Comparison of ENCODE assay signal across 13 mouse cellular contexts in genomic region chr17:32365296-32365695, GRCm38 (mm10). TPM values are rescaled to one million over a fixed set of nuclear protein-coding genes. Genes with fewer than 3 reads are reported as not detected.
DNase-seq lines count a peak whose midpoint lies in the region; ATAC-seq lines count a peak whose summit lies in the region.
"Had no signal": no experiment of that assay in that cellular context is flagged by ENCODE, and none has a peak within 500 bp of the region (broad histone marks: within the 10 kb centered on the region; RNA-seq: fewer than 3 reads in every experiment).

No protein-coding gene starts in this region.

- H3K4me2 ChIP-seq in forebrain, embryonic 16.5 days (ENCODE audit: low read length) = no peak overlapping the region
- peak overlapping the region; percentile 60; the same call in 1 of the 2 replicates for H3K4me2 ChIP-seq in kidney, embryonic 16.5 days (replicated peaks; ENCODE audit: low read depth, low read length)
- H3K4me2 ChIP-seq in midbrain, embryonic 13.5 days (replicated peaks) = no peak overlapping the region

- 78% methylated on average over 1 of the region's 1 CpGs for WGBS in forebrain, embryonic 10.5 days
- 85% methylated on average over 1 of the region's 1 CpGs for WGBS in forebrain, embryonic 16.5 days
- WGBS in kidney, embryonic 16.5 days = 78% methylated on average over 1 of the region's 1 CpGs
- 73% methylated on average over 1 of the region's 1 CpGs for WGBS in limb, embryonic 10.5 days
- 88% methylated on average over 1 of the region's 1 CpGs for WGBS in midbrain, embryonic 13.5 days

- peaks cover 32% of the 10 kb centered on the region for H3K36me3 ChIP-seq in forebrain, embryonic 10.5 days (replicated peaks)
- H3K36me3 ChIP-seq in forebrain, embryonic 16.5 days (ENCODE audit: control insufficient read depth, insufficient read depth) = peaks cover 17% of the 10 kb centered on the region
- H3K36me3 ChIP-seq in kidney, embryonic 16.5 days (ENCODE audit: insufficient read depth, low read length) = peaks cover 18% of the 10 kb centered on the region
- peaks cover 29% of the 10 kb centered on the region for H3K36me3 ChIP-seq in limb, embryonic 10.5 days
- H3K36me3 ChIP-seq in midbrain, embryonic 13.5 days = peaks cover 39% of the 10 kb centered on the region

- peak; percentile 14 for DNase-seq in forebrain, embryonic 10.5 days (ENCODE audit: extremely low spot score, low spot score)
- DNase-seq in kidney, postnatal 36 days = no peak
- DNase-seq in limb, embryonic 10.5 days (ENCODE audit: low spot score) = no peak
- no peak for DNase-seq in adrenal gland, postnatal 25 days
- DNase-seq: kidney, postnatal 25 days; midbrain, embryonic 14.5 days; thymus, postnatal 14 days had no signal

- peak overlapping the region; percentile 96; the same call in 1 of the 2 replicates for H3K4me3 ChIP-seq in forebrain, embryonic 10.5 days
- no peak overlapping the region for H3K4me3 ChIP-seq in forebrain, embryonic 16.5 days (replicated peaks; ENCODE audit: low read length)
- H3K4me3 ChIP-seq in kidney, embryonic 16.5 days (ENCODE audit: low read length) = no peak overlapping the region
- H3K4me3 ChIP-seq in limb, embryonic 10.5 days = no peak overlapping the region
- no peak overlapping the region for H3K4me3 ChIP-seq in midbrain, embryonic 13.5 days (replicated peaks)

- no peaks in the 10 kb centered on the region for H3K9me3 ChIP-seq in forebrain, embryonic 10.5 days
- H3K9me3 ChIP-seq in forebrain, embryonic 16.5 days (ENCODE audit: control insufficient read depth, low read length) = no peaks in the 10 kb centered on the region
- H3K9me3 ChIP-seq in kidney, embryonic 16.5 days (ENCODE audit: low read length) = no peaks in the 10 kb centered on the region
- H3K9me3 ChIP-seq in limb, embryonic 10.5 days (replicated peaks) = no peaks in the 10 kb centered on the region
- no peaks in the 10 kb centered on the region for H3K9me3 ChIP-seq in midbrain, embryonic 13.5 days

- no peak for ATAC-seq in forebrain, embryonic 16.5 days
- no peak for ATAC-seq in kidney, embryonic 16.5 days (ENCODE audit: low FRiP score, low TSS enrichment)
- peak; percentile 74 for ATAC-seq in megakaryocyte-erythroid progenitor cell, adult 5-6 weeks (replicated peaks; ENCODE audit: low FRiP score, low TSS enrichment, poor library complexity, severe bottlenecking)
- ATAC-seq in midbrain, embryonic 13.5 days = no peak

- H3K9ac ChIP-seq in forebrain, embryonic 16.5 days (replicated peaks; ENCODE audit: low read depth, low read length) = no peak overlapping the region
- H3K9ac ChIP-seq in kidney, embryonic 16.5 days (replicated peaks; ENCODE audit: low read length) = no peak overlapping the region
- no peak overlapping the region for H3K9ac ChIP-seq in midbrain, embryonic 13.5 days (replicated peaks)

- H3K27ac ChIP-seq in forebrain, embryonic 10.5 days = peak overlapping the region; percentile 97; the same call in 1 of the 2 replicates
- no peak overlapping the region for H3K27ac ChIP-seq in forebrain, embryonic 16.5 days (ENCODE audit: low read length)
- H3K27ac ChIP-seq in kidney, embryonic 16.5 days (ENCODE audit: low read length) = peak overlapping the region; percentile 43; the same call in 1 of the 2 replicates
- peak overlapping the region; percentile 98; the same call in 1 of the 2 replicates for H3K27ac ChIP-seq in limb, embryonic 10.5 days
- H3K27ac ChIP-seq in midbrain, embryonic 13.5 days = no peak overlapping the region

- peaks cover 4% of the 10 kb centered on the region; the same call in 1 of the 2 replicates for H3K27me3 ChIP-seq in forebrain, embryonic 10.5 days (ENCODE audit: poor library complexity, severe bottlenecking)
- H3K27me3 ChIP-seq in forebrain, embryonic 16.5 days (replicated peaks; ENCODE audit: control insufficient read depth, insufficient read depth, low read length) = no peaks in the 10 kb centered on the region
- H3K27me3 ChIP-seq in kidney, embryonic 16.5 days (ENCODE audit: insufficient read depth, low read length) = no peaks in the 10 kb centered on the region
- H3K27me3 ChIP-seq in limb, embryonic 10.5 days (ENCODE audit: low read depth, poor library complexity, severe bottlenecking) = no peaks in the 10 kb centered on the region
- H3K27me3 ChIP-seq in midbrain, embryonic 13.5 days = no peaks in the 10 kb centered on the region

- peaks cover 45% of the 10 kb centered on the region for H3K4me1 ChIP-seq in forebrain, embryonic 10.5 days
- H3K4me1 ChIP-seq in forebrain, embryonic 16.5 days (replicated peaks; ENCODE audit: control insufficient read depth, insufficient read depth, low read length) = peaks cover 20% of the 10 kb centered on the region
- peaks cover 31% of the 10 kb centered on the region for H3K4me1 ChIP-seq in kidney, embryonic 16.5 days (ENCODE audit: insufficient read depth, low read length)
- H3K4me1 ChIP-seq in limb, embryonic 10.5 days = peaks cover 36% of the 10 kb centered on the region
- H3K4me1 ChIP-seq in midbrain, embryonic 13.5 days (replicated peaks) = peaks cover 31% of the 10 kb centered on the region

RNA-seq across cellular contexts. Expression of gene Akap8l, which starts 14.9 kb away (rescaled TPM):
- polyA plus RNA-seq in forebrain, embryonic 10.5 days (2016; fragmentation: Nextera tagmentation; extraction: Ambion mirVana) = 79.0 and 79.9 TPM in 2 replicates
- polyA plus RNA-seq in forebrain, embryonic 16.5 days (2015; fragmentation: Nextera tagmentation; extraction: Ambion mirVana) = 132 and 164 TPM in 2 replicates
- 124 and 130 TPM in 2 replicates for polyA plus RNA-seq in kidney, embryonic 16.5 days (2015; fragmentation: Nextera tagmentation; extraction: Ambion mirVana)
- 84.7 and 106 TPM in 2 replicates for polyA plus RNA-seq in limb, embryonic 10.5 days (2016; fragmentation: Nextera tagmentation; extraction: Ambion mirVana)
- total RNA-seq in megakaryocyte-erythroid progenitor cell, adult 5-6 weeks (2014; fragmentation: Nextera tagmentation) = 87.7 and 107 TPM in 2 replicates
- 154 and 167 TPM in 2 replicates for total RNA-seq in megakaryocyte-erythroid progenitor cell, adult 5-6 weeks (2017)
- 163 and 192 TPM in 2 replicates for total RNA-seq in adrenal gland, postnatal 25 days (2021)
- polyA plus RNA-seq in midbrain, embryonic 13.5 days (2015; fragmentation: Nextera tagmentation; extraction: Ambion mirVana) = 138 and 168 TPM in 2 replicates

RNA-seq across cellular contexts. Expression of gene Wiz, which starts 23.9 kb away (rescaled TPM):
- polyA plus RNA-seq in forebrain, embryonic 10.5 days (2016; fragmentation: Nextera tagmentation; extraction: Ambion mirVana) = 24.9 and 25.9 TPM in 2 replicates
- polyA plus RNA-seq in forebrain, embryonic 16.5 days (2015; fragmentation: Nextera tagmentation; extraction: Ambion mirVana) = 35.7 and 39.1 TPM in 2 replicates
- 22.0 and 23.8 TPM in 2 replicates for polyA plus RNA-seq in kidney, embryonic 16.5 days (2015; fragmentation: Nextera tagmentation; extraction: Ambion mirVana)
- polyA plus RNA-seq in limb, embryonic 10.5 days (2016; fragmentation: Nextera tagmentation; extraction: Ambion mirVana) = 36.7 and 37.2 TPM in 2 replicates
- total RNA-seq in megakaryocyte-erythroid progenitor cell, adult 5-6 weeks (2014; fragmentation: Nextera tagmentation) = 53.4 and 63.4 TPM in 2 replicates
- total RNA-seq in megakaryocyte-erythroid progenitor cell, adult 5-6 weeks (2017) = 6.1 and 6.9 TPM in 2 replicates
- total RNA-seq in adrenal gland, postnatal 25 days (2021) = 55.4 and 58.3 TPM in 2 replicates
- 33.7 and 36.4 TPM in 2 replicates for polyA plus RNA-seq in midbrain, embryonic 13.5 days (2015; fragmentation: Nextera tagmentation; extraction: Ambion mirVana)

RNA-seq across cellular contexts. Expression of gene Rasal3, which starts 38.1 kb away (rescaled TPM):
- polyA plus RNA-seq in forebrain, embryonic 10.5 days (2016; fragmentation: Nextera tagmentation; extraction: Ambion mirVana) = 0.50 and 0.52 TPM in 2 replicates
- polyA plus RNA-seq in forebrain, embryonic 16.5 days (2015; fragmentation: Nextera tagmentation; extraction: Ambion mirVana) = 0.57 and 0.73 TPM in 2 replicates
- polyA plus RNA-seq in kidney, embryonic 16.5 days (2015; fragmentation: Nextera tagmentation; extraction: Ambion mirVana) = 0.63 and 0.97 TPM in 2 replicates
- 0.33 and 0.53 TPM in 2 replicates for polyA plus RNA-seq in limb, embryonic 10.5 days (2016; fragmentation: Nextera tagmentation; extraction: Ambion mirVana)
- total RNA-seq in megakaryocyte-erythroid progenitor cell, adult 5-6 weeks (2014; fragmentation: Nextera tagmentation) = 49.4 and 57.4 TPM in 2 replicates
- total RNA-seq in megakaryocyte-erythroid progenitor cell, adult 5-6 weeks (2017) = 19.9 and 20.8 TPM in 2 replicates
- total RNA-seq in adrenal gland, postnatal 25 days (2021) = 0.57 and 1.2 TPM in 2 replicates
- 0.54 TPM in 2 replicates for polyA plus RNA-seq in midbrain, embryonic 13.5 days (2015; fragmentation: Nextera tagmentation; extraction: Ambion mirVana)

RNA-seq across cellular contexts. Expression of gene Akap8, which starts 44.3 kb away (rescaled TPM):
- 144 and 147 TPM in 2 replicates for polyA plus RNA-seq in forebrain, embryonic 10.5 days (2016; fragmentation: Nextera tagmentation; extraction: Ambion mirVana)
- 112 and 123 TPM in 2 replicates for polyA plus RNA-seq in forebrain, embryonic 16.5 days (2015; fragmentation: Nextera tagmentation; extraction: Ambion mirVana)
- polyA plus RNA-seq in kidney, embryonic 16.5 days (2015; fragmentation: Nextera tagmentation; extraction: Ambion mirVana) = 112 and 126 TPM in 2 replicates
- polyA plus RNA-seq in limb, embryonic 10.5 days (2016; fragmentation: Nextera tagmentation; extraction: Ambion mirVana) = 142 and 157 TPM in 2 replicates
- total RNA-seq in megakaryocyte-erythroid progenitor cell, adult 5-6 weeks (2014; fragmentation: Nextera tagmentation) = 124 and 135 TPM in 2 replicates
- 208 and 214 TPM in 2 replicates for total RNA-seq in megakaryocyte-erythroid progenitor cell, adult 5-6 weeks (2017)
- 85.2 and 89.0 TPM in 2 replicates for total RNA-seq in adrenal gland, postnatal 25 days (2021)
- 116 and 121 TPM in 2 replicates for polyA plus RNA-seq in midbrain, embryonic 13.5 days (2015; fragmentation: Nextera tagmentation; extraction: Ambion mirVana)

RNA-seq across cellular contexts. Expression of gene Pglyrp2, which starts 58.7 kb away (rescaled TPM):
- 0.07 TPM in 1 of 2 replicates, not detected in the other for polyA plus RNA-seq in forebrain, embryonic 10.5 days (2016; fragmentation: Nextera tagmentation; extraction: Ambion mirVana)
- polyA plus RNA-seq in forebrain, embryonic 16.5 days (2015; fragmentation: Nextera tagmentation; extraction: Ambion mirVana) = not detected in 2 replicates
- polyA plus RNA-seq in kidney, embryonic 16.5 days (2015; fragmentation: Nextera tagmentation; extraction: Ambion mirVana) = 0.12 TPM in 1 of 2 replicates, not detected in the other
- polyA plus RNA-seq in limb, embryonic 10.5 days (2016; fragmentation: Nextera tagmentation; extraction: Ambion mirVana) = not detected in 2 replicates
- total RNA-seq in megakaryocyte-erythroid progenitor cell, adult 5-6 weeks (2014; fragmentation: Nextera tagmentation) = 1.5 and 3.0 TPM in 2 replicates
- total RNA-seq in megakaryocyte-erythroid progenitor cell, adult 5-6 weeks (2017) = 2.7 and 3.3 TPM in 2 replicates
- total RNA-seq in adrenal gland, postnatal 25 days (2021) = 0.12 and 0.57 TPM in 2 replicates
- not detected in 2 replicates for polyA plus RNA-seq in midbrain, embryonic 13.5 days (2015; fragmentation: Nextera tagmentation; extraction: Ambion mirVana)
- total RNA-seq: gastrocnemius, adult 18-20 months had no signal
- polyA plus RNA-seq: hindbrain, embryonic 14.5 days; midbrain, embryonic 14.5 days had no signal

Comparison
In these comparisons a context has a peak if more than half of its experiments do, and no peak if none do; other contexts are left out.
1. H3K27ac ChIP-seq: peak in forebrain, embryonic 10.5 days (single experiment), kidney, embryonic 16.5 days (single experiment) and limb, embryonic 10.5 days (single experiment); none in forebrain, embryonic 16.5 days (single experiment) and midbrain, embryonic 13.5 days (single experiment).